Mouse (Mus musculus) limb, embryonic 10.5 days (tissue): Measurements from ENCODE around the gene Phlpp1. TPM values are rescaled to one million over a fixed set of nuclear protein-coding genes. Genes with fewer than 3 reads are reported as not detected.

Experiments
- DNase-seq: peaks from one replicate; pipeline ENCODE4 v3.0.0-alpha.2; 2017; ENCODE audit warnings: low spot score
- H3K27ac ChIP-seq: fragments of 300-500 bp; sonication (generic); 2 replicates; pipeline ENCODE4 v1.5.1; 2016; ENCODE audit warnings: mild to moderate bottlenecking
- H3K27me3 ChIP-seq: fragments of 300-500 bp; sonication (generic); 2 replicates; pipeline ENCODE4 v1.6.1; 2016; ENCODE audit warnings: low read depth, mild to moderate bottlenecking; ENCODE audit not compliant: poor library complexity, severe bottlenecking
- H3K36me3 ChIP-seq: fragments of 300-500 bp; sonication (generic); 2 replicates; pipeline ENCODE4 v1.6.1; 2016; ENCODE audit warnings: mild to moderate bottlenecking, moderate library complexity
- H3K4me1 ChIP-seq: fragments of 300-500 bp; sonication (generic); 2 replicates; pipeline ENCODE4 v1.6.1; 2016
- H3K4me3 ChIP-seq: fragments of 300-500 bp; sonication (generic); 2 replicates; pipeline ENCODE4 v1.5.1; 2016; ENCODE audit warnings: mild to moderate bottlenecking, moderate library complexity
- H3K9me3 ChIP-seq: fragments of 300-500 bp; sonication (generic); replicated peaks from 2 replicates; pipeline ENCODE4 v1.6.1; 2016; ENCODE audit warnings: mild to moderate bottlenecking
- WGBS: fragments of 180-500 bp; shearing (Covaris S2); methylation state at CpG from one replicate; pipeline ENCODE4 v1.1.7; 2016; 5-methylcytosine and 5-hydroxymethylcytosine counted together
- polyA plus RNA-seq: library from polyadenylated mRNA; unstranded; fragments of >200 nt; fragmentation: Nextera tagmentation; extraction: Ambion mirVana; gene quantifications from 2 replicates; pipeline ENCODE4 v1.2.1, GENCODE M21; 2016

Phlpp1 gene
- polyA plus RNA-seq, 1 experiment from 2014 or later = 2.8 TPM

DNA sequence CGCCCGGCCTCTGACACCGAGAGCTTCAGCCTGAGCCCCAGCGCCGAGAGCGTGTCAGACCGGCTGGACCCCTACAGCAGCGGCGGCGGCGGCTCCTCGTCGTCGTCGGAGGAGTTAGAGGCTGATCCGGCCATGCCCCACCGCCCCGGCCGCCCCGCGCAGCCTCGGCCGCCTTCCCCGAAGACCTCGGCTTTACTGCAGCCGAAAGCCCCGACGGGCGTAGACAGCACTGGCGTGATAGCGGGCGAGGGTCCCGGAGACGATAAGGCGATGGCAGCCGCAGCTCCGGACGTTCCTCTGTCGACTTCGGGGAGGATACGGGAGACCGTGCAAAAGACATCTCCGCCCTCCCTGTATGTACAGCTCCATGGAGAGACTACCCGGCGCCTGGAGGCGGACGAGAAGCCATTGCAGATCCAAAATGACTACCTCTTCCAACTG is 1.4 kb downstream of the Phlpp1 start:
- H3K36me3 ChIP-seq = no peaks in the 10 kb centered on the region
- H3K4me1 ChIP-seq = peaks cover 30% of the 10 kb centered on the region
- no peaks in the 10 kb centered on the region for H3K9me3 ChIP-seq
- H3K27ac ChIP-seq = peak overlapping the region; percentile 93
- peak overlapping the region; percentile 78 for H3K4me3 ChIP-seq
- peak; percentile 69 for DNase-seq
- 1% methylated on average over 47 of the region's 47 CpGs for WGBS
- no peaks in the 10 kb centered on the region for H3K27me3 ChIP-seq

DNA sequence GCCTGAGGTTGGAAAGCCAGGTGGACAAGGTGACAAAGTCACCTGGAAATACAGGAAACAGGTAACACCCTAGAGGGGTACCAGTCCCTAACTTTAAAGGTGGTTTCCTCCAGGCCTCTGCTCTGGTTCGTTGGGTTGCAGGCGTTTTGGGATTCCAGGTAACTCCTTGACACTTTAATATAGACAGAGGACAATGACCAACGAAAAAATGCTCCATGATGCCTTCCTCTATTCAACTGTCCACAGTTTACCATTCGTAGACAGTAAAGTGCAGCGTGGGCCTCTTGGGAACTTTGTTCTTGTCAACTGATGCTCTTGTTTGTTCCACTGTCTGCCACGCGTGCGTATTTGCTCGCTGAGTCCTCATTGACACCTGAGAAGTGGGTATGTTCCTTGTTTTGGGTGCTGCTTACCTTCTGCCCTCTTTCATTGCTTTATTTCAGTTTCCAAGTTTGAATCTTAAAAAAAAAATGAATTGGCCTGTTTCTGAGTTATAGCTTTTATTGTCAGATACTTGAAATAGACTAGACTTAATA is 2.1 kb downstream of the Phlpp1 start:
- Histone ChIP-seq H3K9me3 (no peaks in the 10 kb centered on the region), H3K36me3 (no peaks in the 10 kb centered on the region), H3K4me3 (peak overlapping the region; percentile 78), H3K4me1 (peaks cover 30% of the 10 kb centered on the region), H3K27me3 (no peaks in the 10 kb centered on the region), H3K27ac (no peak overlapping the region)
- DNase-seq = no peak
- WGBS = 53% methylated on average over 9 of the region's 9 CpGs

- Histone ChIP-seq H3K27ac (no peak overlapping the region), H3K9me3 (no peaks in the 10 kb centered on the region), H3K4me1 (peaks cover 30% of the 10 kb centered on the region), H3K36me3 (no peaks in the 10 kb centered on the region), H3K4me3 (no peak overlapping the region), H3K27me3 (no peaks in the 10 kb centered on the region)
- DNase-seq = no peak
These were observed 3.0 kb downstream of the Phlpp1 start for GRCm38 (mm10) chr1:106174598-106174997.

DNA sequence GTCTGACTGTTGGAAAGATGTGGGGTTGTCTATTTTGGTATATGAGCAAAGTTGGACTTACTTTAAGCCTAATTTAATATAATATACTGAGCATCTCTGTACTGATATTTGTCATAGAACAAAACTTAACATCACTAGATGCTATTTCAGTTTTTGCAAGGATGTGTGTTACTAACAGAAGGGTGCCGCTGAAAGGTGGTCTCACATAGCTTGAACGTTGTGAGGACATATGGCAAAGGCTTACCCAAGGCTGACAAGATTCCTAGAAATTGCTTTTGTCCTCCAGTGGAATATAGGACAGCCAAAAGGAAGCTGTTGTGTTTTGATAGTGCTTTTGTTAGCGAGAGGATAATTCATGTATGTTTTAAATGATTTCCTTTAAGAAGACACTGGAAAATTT is 3.8 kb downstream of the Phlpp1 start:
- no peak for DNase-seq
- Histone ChIP-seq H3K9me3 (no peaks in the 10 kb centered on the region), H3K4me1 (peaks cover 30% of the 10 kb centered on the region), H3K27ac (no peak overlapping the region), H3K36me3 (no peaks in the 10 kb centered on the region), H3K4me3 (no peak overlapping the region), H3K27me3 (no peaks in the 10 kb centered on the region)
- 75% methylated on average over 3 of the region's 3 CpGs for WGBS

DNA sequence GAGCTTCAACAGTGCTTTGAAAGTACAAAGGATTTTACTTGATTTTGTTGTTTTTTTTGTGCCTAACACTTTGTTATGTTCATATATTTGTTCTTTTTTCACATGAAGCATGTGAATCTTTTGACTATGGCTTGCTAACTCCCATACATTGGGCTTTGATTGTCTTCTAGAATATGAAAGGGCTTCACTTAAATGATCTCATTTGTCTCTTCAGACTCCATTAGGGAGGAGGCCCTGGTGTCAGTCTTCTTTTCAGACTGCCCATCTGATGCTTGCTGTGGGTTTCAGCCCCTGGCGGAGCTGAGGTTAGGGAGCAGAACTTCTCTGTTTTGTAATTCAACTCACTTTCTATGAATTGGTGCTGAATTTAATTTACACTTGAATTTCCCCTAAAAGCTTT is 5.2 kb downstream of the Phlpp1 start:
- H3K4me1 ChIP-seq = peaks cover 30% of the 10 kb centered on the region
- no peaks in the 10 kb centered on the region for H3K9me3 ChIP-seq
- no peak overlapping the region for H3K27ac ChIP-seq
- WGBS = 64% methylated on average over 1 of the region's 1 CpGs
- no peak overlapping the region for H3K4me3 ChIP-seq
- DNase-seq = no peak
- no peaks in the 10 kb centered on the region for H3K36me3 ChIP-seq
- no peaks in the 10 kb centered on the region for H3K27me3 ChIP-seq

DNA sequence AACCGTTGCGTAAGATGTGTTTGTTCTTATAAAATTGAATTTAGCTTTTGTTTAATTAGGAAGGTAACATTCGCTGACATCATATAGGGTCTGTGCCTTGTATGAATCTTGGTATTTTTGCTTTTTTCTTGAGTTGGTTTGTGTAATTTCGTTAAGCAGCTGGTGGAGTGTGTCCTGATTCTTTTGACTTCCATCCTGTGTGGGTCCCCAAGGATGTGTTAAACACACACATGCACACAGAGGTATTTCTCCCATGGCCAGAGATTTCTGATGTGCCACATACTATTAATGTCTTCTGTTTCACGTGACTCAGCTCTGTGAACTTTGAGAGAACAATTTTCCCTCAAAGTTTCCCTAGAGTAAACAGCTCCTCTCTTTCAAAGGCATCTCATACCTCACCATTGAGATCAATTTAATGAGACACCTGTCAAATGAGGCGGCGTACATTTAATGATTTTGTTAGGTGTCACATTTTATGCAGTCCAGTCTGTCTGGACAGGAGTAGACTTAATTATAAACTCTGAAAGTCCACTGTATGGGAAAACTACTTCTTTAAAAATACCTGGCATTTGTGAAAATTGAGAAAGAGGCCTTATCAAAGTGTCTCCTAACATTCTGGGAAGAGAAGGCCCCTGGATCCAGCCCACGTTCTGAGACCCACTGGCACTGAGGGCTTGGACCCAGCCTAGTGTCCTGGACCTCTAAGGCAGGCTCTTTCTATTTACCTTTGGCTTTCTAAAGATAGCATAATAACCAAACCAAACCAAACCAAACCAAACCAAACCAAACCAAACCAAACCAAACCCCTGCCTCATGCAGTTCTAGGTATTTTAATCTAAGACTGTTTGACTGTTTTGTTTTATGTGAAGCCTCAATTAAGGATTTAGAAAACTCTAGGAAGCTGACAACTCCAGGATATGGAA is 6.6 kb downstream of the Phlpp1 start:
- H3K9me3 ChIP-seq = no peaks in the 10 kb centered on the region
- no peak for DNase-seq
- no peak overlapping the region for H3K27ac ChIP-seq
- H3K4me1 ChIP-seq = peaks cover 22% of the 10 kb centered on the region
- no peaks in the 10 kb centered on the region for H3K27me3 ChIP-seq
- H3K4me3 ChIP-seq = no peak overlapping the region
- 78% methylated on average over 8 of the region's 8 CpGs for WGBS
- no peaks in the 10 kb centered on the region for H3K36me3 ChIP-seq

DNA sequence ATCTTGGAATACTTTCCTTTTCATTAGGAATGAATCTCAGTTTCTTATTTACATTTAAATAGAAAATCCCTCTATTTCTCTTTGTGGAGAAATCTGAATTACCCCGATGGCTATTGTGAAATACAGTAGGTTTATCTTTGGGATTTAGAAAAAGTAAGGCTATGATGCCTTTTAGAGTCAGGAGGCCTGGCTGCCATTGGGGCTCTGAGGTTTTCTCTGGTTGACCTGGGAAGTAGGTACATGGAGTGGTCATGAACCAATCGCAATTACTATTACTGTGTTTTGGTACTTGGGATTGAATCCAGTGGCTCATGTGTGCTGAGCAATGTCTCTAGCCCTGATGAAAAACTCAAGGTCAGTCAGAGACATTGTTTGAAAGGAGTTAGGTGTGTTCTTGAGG is 12.1 kb downstream of the Phlpp1 start:
- no peak overlapping the region for H3K27ac ChIP-seq
- H3K9me3 ChIP-seq = no peaks in the 10 kb centered on the region
- DNase-seq = no peak
- 93% methylated on average over 2 of the region's 2 CpGs for WGBS
- H3K4me1 ChIP-seq = peaks cover 18% of the 10 kb centered on the region
- no peaks in the 10 kb centered on the region for H3K36me3 ChIP-seq
- H3K4me3 ChIP-seq = no peak overlapping the region
- H3K27me3 ChIP-seq = no peaks in the 10 kb centered on the region

DNA sequence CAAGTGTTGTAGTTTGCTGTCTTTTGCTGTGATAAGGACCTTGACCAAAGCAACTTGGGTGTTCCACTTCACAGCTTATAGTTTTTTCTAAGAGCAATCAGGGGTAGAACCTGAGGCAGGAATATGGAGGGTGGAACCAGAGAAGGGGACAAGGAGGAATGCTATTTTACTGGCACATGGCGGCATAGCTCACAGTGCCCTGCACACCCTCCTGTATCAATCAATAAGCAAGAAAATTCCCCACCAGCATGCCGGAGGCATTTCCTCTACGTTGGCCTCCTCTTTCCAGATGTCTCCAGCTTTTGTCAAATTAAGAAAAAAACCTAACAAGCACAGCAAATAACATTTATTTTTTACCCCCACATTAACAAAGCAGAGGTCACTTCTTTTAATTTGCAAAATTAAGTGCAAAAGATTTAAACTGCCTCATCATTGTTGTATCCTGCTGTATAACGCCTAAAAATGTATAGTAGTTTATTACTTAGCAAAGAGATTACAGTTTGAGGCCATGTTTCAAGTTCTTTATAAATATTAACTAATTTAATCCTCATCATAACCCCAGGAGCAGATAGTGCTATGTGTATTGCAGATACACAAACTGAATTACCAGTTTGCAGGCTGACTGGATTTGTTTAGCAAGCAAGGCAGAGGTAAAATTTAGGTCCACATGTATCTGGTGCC is 13.4 kb downstream of the Phlpp1 start:
- peak; percentile 7 for DNase-seq
- WGBS = 79% methylated on average over 4 of the region's 4 CpGs
- H3K27me3 ChIP-seq = no peaks in the 10 kb centered on the region
- no peak overlapping the region for H3K4me3 ChIP-seq
- H3K9me3 ChIP-seq = no peaks in the 10 kb centered on the region
- peaks cover 18% of the 10 kb centered on the region for H3K4me1 ChIP-seq
- H3K36me3 ChIP-seq = no peaks in the 10 kb centered on the region
- no peak overlapping the region for H3K27ac ChIP-seq

DNA sequence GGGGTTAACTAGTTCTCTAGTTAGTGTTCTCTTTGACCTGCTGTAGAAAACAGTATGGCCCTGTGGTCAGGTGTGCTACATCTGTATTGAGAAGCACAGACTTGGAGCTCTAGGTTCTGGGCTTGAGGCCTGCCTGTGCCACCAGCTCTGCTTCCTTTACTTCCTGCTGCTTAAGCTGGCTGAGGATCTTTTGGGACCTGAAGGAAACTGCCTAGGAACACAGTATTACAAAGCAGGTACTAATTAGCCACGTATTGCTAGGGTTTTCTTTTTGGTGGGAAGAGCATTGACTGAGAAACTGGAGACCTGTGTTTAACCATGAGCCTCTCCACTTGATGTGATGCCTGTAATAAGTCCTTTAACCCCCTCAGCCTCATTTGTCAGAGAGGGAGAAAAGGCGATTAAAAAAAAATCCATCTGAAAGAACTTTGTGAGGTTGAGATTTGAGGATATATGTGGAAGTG is 13.9 kb downstream of the Phlpp1 start:
- 54% methylated on average over 2 of the region's 2 CpGs for WGBS
- Histone ChIP-seq H3K4me1 (peaks cover 18% of the 10 kb centered on the region), H3K36me3 (no peaks in the 10 kb centered on the region), H3K27ac (no peak overlapping the region), H3K9me3 (no peaks in the 10 kb centered on the region), H3K27me3 (no peaks in the 10 kb centered on the region), H3K4me3 (no peak overlapping the region)
- peak; percentile 28 for DNase-seq

- no peaks in the 10 kb centered on the region for H3K27me3 ChIP-seq
- peak; percentile 6 for DNase-seq
- H3K4me1 ChIP-seq = peaks cover 18% of the 10 kb centered on the region
- H3K4me3 ChIP-seq = no peak overlapping the region
- 56% methylated on average over 2 of the region's 2 CpGs for WGBS
- no peaks in the 10 kb centered on the region for H3K36me3 ChIP-seq
- H3K27ac ChIP-seq = no peak overlapping the region
- H3K9me3 ChIP-seq = no peaks in the 10 kb centered on the region
These were observed 14.5 kb downstream of the Phlpp1 start for GRCm38 (mm10) chr1:106186062-106186461.

DNA sequence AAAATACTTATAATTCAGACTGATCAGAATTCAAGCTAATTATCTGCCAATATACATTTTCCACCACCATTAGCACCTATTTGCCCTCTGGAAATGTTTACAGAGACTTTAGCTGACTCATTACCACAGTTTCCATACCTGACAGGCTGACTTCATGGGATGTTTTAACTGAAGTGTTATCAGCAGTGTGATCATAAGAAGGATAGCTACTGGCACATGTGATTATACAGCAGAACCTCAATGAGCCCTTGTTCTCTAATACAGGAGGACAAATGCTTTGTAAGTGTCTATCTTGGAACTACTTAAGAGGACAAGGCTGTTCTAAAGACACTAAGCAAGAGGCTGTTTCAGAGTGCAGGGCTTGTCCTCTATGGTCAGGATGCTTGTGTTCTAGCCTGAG is 15.9 kb downstream of the Phlpp1 start:
- Histone ChIP-seq H3K27ac (no peak overlapping the region), H3K36me3 (no peaks in the 10 kb centered on the region), H3K4me1 (peaks cover 18% of the 10 kb centered on the region), H3K9me3 (no peaks in the 10 kb centered on the region), H3K4me3 (no peak overlapping the region), H3K27me3 (no peaks in the 10 kb centered on the region)
- DNase-seq = no peak

- Histone ChIP-seq H3K27ac (no peak overlapping the region), H3K4me3 (no peak overlapping the region), H3K27me3 (no peaks in the 10 kb centered on the region), H3K36me3 (no peaks in the 10 kb centered on the region), H3K4me1 (peaks cover 28% of the 10 kb centered on the region), H3K9me3 (no peaks in the 10 kb centered on the region)
- 91% methylated on average over 3 of the region's 3 CpGs for WGBS
- DNase-seq = no peak
These were observed 17.2 kb downstream of the Phlpp1 start for GRCm38 (mm10) chr1:106188756-106189155.

DNA sequence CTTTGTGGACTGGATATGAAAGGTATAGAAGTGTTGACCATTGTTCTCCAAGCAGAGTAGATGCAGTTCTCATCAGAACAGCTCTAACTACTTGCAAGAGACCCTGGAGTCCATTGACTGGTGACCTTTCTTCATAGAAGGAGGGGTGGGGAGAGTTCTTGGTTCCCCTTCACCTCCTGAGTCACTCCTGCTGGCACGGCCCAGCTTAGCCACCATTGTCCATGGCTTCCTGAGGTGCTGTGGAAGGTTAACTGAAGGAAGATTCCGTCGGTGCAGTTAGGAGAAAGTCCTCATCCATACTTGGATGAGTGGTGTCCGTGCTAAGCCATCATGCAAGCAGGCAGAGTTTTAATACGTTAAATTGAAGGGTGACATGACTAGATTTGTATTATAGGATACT is 17.8 kb downstream of the Phlpp1 start:
- no peak overlapping the region for H3K4me3 ChIP-seq
- DNase-seq = no peak
- H3K27ac ChIP-seq = no peak overlapping the region
- H3K27me3 ChIP-seq = no peaks in the 10 kb centered on the region
- H3K36me3 ChIP-seq = no peaks in the 10 kb centered on the region
- H3K4me1 ChIP-seq = peaks cover 33% of the 10 kb centered on the region
- WGBS = 91% methylated on average over 5 of the region's 5 CpGs
- no peaks in the 10 kb centered on the region for H3K9me3 ChIP-seq
